Mouse (Mus musculus) CD8-positive naive resting alpha-beta T cell, adult 2 months (primary cell): ENCODE measurements at regions not wholly inside any gene's neighbourhood (a gene's known extent, or its start where the extent isn't known, plus 50 kb on each side); places are given as distances from the start of the nearest gene placed in this dataset.

Experiments
- DNase-seq, 2 experiments: peaks; one replicate each; pipeline ENCODE4 v3.0.0; 2022; ENCODE audit warnings: low read depth in 2 of 2, low spot score in 2 of 2

DNA sequence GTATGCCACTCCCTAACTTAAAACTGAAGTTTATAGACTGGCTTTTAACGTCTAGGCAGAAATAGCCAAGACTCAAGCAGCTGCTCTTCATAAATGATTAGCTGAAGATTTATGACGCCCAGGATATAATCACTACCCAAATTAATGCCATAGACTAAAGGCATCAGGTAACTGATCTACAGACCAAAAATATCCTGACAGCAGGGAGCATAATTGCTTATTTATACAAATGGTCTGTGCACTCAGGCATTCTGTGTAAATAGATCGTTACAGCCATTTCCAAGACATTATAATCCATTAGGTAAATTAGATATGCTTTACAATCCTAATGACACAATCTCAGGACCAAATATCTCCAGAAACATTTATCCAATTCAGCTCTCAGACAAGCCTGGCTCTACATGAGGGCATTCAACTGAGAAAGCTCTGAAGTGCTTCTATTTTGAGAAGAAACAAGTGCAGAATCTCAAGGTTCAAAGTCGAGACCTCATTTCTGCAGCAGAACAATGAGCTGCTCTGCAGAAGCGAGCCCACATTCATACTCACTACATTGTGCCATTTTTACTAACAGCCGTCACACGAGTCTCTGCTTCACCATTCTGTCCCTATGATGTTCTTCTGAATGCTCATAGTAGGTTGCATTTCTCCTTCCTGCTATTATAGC lies 111.9 kb upstream of the Actbl2 start:
- no peak for DNase-seq

GRCm38 (mm10) chr13:111144721-111145120 lies 110.1 kb upstream of the Actbl2 start:
- no peak for DNase-seq

DNA sequence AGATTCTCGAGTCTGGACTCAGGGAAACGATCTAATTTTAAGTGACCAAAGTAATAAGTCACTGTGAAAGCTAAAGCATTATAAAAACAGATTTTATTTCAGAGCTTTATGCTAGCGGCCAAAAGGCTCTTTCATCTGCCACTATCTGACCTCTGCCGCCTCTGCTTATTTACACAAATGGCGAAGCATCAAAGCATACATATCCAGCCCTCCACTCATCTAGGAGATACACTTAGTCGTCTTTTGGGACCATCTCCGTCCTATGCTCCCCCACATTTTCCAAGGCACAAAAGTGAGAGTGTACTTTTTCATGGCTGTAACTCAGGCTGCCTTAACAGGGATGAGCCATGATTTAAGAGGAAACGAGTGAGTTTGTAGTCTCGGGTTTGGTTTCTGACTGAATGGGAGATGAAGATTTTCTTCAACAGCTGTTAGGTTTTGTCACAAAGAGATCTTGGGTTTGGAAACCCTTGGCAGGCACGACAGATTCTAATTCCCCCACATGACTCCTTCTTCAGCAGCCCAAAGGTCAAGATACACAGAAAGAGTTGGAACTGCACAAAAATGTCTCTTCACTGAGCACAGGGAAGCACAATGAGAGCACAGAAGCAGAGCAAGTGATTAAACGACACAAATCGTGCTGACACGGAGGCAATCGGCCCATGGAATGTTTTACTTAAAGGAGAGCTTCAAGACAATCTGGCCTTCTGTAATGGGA lies 96.7 kb upstream of the Actbl2 start:
- no peak for DNase-seq

GRCm38 (mm10) chr13:111159498-111159897 lies 95.3 kb upstream of the Actbl2 start:
- DNase-seq: no peak

GRCm38 (mm10) chr13:111165538-111165937 lies 89.3 kb upstream of the Actbl2 start:
- no peak for DNase-seq

DNA sequence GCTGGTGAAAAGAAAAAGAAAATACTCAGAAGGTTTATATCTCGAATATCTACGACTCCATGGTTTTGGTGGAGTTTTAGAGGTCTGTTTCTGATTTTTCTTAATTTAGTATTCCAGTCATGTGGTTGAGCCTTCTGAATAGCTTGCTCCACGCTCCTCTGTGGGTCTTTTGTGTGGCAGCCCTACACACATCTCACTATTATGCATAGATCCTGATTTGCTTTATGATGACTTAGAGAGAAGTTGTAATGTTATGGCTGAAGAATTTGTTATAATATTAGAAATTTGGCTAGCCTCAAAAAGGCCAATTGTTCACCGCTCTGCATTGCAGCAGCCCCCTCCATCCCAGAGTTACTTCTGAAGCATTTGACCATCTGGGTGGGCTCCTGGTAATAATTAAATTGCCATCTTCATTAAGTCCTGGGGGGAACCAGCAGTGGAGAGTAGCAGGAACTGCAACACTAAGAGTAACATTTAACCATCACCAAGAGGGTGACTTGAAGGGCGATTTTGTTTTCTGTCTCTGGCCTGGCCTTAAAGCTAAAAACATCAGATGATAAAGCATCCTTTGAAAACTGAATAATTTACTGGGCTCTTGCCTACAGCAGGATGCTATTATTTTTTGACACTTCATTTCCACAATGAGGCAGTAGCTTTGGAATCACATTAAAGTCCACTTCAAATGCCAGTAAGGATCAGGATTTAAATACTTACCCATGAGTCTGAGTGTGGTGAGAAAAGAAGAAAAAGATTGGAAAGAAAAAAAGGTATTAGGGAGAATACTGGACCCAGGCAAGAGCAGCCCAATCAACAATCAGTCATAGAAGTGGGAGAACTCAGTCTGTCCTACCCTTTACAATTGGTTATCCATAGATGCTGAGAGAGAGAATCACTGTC lies 84.3 kb upstream of the Actbl2 start:
- no peak for DNase-seq

DNA sequence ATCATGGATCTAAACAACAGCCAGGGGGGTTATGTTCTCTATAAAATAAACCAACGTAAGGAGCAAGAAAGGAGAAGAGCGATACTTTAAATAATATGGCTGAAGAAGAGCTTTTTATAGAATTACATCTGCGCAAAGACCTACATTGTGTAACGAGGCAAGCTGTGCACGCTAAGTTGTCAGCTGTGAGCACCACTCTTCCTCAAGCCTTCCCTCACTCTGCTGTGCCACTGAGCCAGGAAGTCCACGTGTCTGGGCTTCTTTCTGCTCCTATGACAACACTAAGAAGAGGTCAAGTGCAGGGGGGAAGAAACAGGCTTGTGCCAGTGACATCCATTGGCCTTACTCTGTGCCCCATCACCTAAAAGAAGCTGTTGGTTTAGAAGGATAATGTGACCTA lies 75.6 kb upstream of the Actbl2 start:
- DNase-seq: no peak

GRCm38 (mm10) chr13:111183293-111183692 lies 71.5 kb upstream of the Actbl2 start:
- no peak for DNase-seq

DNA sequence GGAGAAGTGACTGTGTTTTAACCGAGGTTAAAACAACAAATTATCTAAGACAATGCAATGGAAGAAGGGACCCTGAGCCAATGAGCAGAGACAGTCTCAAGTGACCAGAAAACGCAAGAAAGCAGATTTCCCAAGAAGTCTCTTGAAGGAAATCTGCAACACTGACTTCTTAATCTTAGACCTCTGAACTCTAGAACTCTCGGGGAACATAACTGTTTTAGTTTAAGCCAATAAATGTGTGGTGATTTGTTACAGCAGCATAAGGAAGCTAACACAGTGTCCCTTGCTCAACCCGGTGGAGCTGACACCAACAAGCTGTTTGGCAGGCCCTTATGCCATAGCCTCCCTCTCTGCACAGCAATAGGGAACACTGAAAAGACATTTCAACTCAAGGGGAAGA lies 69.0 kb upstream of the Actbl2 start:
- no peak for DNase-seq

DNA sequence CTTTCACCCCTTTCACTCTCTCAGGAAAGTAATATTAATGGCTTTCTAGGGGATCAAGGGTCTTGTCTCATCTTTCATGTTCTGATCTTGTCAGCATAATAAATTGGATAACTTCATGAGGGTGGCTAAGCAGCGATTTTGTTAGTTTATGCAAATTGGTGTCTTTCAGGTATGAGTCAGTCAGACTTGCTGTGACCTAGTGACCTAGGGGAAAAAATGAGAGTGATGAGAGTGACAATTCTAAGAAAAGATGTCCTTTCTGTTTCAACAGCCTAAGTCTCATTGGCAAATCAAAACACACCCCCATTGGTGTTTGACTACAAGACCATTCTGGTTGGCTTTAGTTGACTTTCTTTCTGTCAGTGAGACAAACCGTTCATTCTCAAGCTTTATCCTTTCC lies 68.0 kb upstream of the Actbl2 start:
- DNase-seq: no peak

- DNase-seq: no peak
Observed at GRCm38 (mm10) chr13:111193919-111194318, 60.9 kb upstream of the Actbl2 start.

- DNase-seq: no peak
Observed at GRCm38 (mm10) chr13:111194337-111194736, 60.5 kb upstream of the Actbl2 start.

GRCm38 (mm10) chr13:111201532-111201931 lies 53.3 kb upstream of the Actbl2 start:
- DNase-seq: no peak

DNA sequence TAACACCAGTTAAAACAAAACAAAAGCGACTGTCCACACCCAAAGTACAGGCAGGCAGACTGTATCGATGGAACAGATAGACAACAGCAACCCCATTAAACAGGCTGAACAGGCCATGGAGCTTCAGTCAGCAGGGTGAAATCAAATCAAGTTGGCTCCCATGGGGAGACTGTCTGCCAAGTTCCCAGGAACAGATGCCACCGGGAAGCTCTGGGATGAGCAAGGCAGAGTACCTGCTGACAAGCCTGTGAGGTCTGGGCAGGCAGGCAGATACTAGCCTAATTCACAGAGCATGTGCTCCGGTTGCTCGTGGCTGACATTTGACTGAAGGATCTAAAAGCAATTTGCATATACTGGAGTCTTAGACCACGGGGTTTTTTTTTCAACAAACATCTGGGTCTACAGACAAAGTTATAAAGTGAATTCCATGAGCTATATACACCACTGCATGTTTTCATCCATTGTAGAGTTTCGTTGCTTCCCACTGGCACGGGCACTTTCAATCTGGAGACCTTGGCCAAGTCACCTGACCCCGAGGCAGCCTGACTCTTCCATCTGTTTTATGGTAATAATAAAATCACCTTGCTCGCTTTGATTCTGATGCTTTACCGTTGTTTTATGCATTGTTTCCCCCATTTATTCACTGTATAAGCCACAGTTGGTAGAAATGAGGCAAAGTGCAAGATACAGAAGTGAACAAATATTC lies 50.1 kb upstream of the Actbl2 start:
- DNase-seq: no peak
